Mouse (Mus musculus): Measurements from ENCODE around the gene Eefsec. TPM values are rescaled to one million over a fixed set of nuclear protein-coding genes. Genes with fewer than 3 reads are reported as not detected.

Gene Eefsec
- polyA plus RNA-seq, 1 experiment from 2014 or later, result 27.9 TPM

GRCm38 (mm10) chr6:88276221-88276620 is 170.1 kb downstream of the Eefsec start:
- Histone ChIP-seq H3K27me3 (no peaks in the 10 kb centered on the region), H3K36me3 (no peaks in the 10 kb centered on the region), H3K27ac (replicated peaks) (no peak overlapping the region), H3K4me2 (replicated peaks) (no peak overlapping the region), H3K9ac (replicated peaks) (no peak overlapping the region), H3K9me3 (no peaks in the 10 kb centered on the region), H3K4me1 (no peaks in the 10 kb centered on the region; the same call in 1 of the 2 replicates), H3K4me3 (no peak overlapping the region)
- WGBS, result 90% methylated on average over 4 of the region's 4 CpGs
- no peak for ATAC-seq (ENCODE audit: low FRiP score, low read depth)

DNA sequence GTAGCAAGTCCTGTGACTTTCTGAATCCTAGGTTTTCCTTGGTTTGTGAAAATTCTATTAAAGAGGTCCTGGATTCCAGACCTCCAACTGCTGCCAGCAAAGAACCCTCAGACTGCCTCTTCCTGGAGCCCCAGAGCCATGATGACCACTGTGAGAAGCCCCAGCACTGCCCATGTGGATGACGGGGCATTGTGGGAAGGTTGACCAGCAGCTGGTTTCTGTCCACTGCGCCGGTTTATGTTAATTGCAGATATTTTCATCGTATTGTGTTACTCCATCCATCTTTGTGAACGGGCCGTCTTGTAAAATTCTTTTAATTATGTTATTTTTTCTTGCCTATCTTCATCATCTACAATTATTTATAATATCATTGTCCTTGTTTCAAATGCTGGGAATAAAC is 171.7 kb downstream of the Eefsec start:
- 90% methylated on average over 6 of the region's 6 CpGs for WGBS
- no peaks in the 10 kb centered on the region; the same call in 1 of the 2 replicates for H3K4me1 ChIP-seq
- H3K36me3 ChIP-seq, result no peaks in the 10 kb centered on the region
- no peak overlapping the region for H3K4me2 ChIP-seq (replicated peaks)
- no peak for ATAC-seq (ENCODE audit: low FRiP score, low read depth)
- no peak overlapping the region for H3K4me3 ChIP-seq
- H3K9me3 ChIP-seq, result no peaks in the 10 kb centered on the region
- H3K27ac ChIP-seq (replicated peaks), result no peak overlapping the region
- no peaks in the 10 kb centered on the region for H3K27me3 ChIP-seq
- no peak overlapping the region for H3K9ac ChIP-seq (replicated peaks)

DNA sequence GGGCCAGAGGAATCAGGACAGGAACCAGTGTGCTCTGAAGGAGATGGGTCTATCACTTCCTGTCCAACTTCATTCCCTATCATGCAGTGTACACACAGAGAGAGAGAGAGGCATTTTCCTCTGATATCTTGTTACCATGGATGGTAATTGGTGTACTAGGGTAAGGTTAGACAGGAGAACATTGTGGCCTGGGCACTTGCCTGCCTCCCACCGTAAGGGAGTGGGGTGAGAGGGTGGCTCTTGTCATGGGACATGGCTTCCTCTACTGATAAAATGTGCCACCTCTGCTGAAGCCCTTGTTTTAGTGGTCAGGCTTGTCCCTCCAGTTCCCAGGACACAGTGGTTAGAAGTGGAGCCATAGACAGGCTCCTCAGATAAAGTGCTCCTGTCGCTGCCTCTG is 178.4 kb downstream of the Eefsec start:
- Histone ChIP-seq H3K4me2 (replicated peaks) (no peak overlapping the region), H3K27ac (replicated peaks) (no peak overlapping the region), H3K9me3 (no peaks in the 10 kb centered on the region), H3K4me1 (peaks cover 3% of the 10 kb centered on the region; the same call in 1 of the 2 replicates), H3K4me3 (no peak overlapping the region), H3K9ac (replicated peaks) (no peak overlapping the region), H3K27me3 (no peaks in the 10 kb centered on the region), H3K36me3 (no peaks in the 10 kb centered on the region)
- no peak for ATAC-seq (ENCODE audit: low FRiP score, low read depth)
- WGBS, result 94% methylated on average over 2 of the region's 2 CpGs

DNA sequence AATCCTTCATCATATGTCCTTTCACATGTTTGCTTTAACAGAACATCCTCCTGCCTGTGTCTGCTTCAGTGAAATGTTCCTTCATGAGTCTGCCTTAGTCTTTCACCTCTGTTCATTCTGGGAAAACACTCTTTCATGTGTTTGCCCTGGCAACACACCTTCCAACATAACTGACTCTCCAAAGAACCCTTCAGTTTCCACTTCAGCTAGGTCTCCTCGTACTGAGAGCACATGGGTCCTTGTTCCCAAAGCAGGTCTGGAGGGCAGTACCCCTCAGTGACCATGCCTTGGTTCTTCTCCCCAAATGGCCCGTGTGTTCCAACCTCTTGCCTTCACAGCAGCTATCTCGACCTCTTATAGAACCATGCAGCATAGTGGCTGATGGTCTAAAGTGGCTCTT is 179.3 kb downstream of the Eefsec start:
- Histone ChIP-seq H3K4me1 (peaks cover 12% of the 10 kb centered on the region), H3K9me3 (no peaks in the 10 kb centered on the region), H3K4me3 (no peak overlapping the region), H3K27me3 (no peaks in the 10 kb centered on the region), H3K36me3 (no peaks in the 10 kb centered on the region), H3K9ac (replicated peaks) (no peak overlapping the region), H3K27ac (replicated peaks) (no peak overlapping the region), H3K4me2 (replicated peaks) (no peak overlapping the region)
- 86% methylated on average over 3 of the region's 3 CpGs for WGBS
- ATAC-seq (ENCODE audit: low FRiP score, low read depth), result no peak

- H3K36me3 ChIP-seq, result no peaks in the 10 kb centered on the region
- peaks cover 14% of the 10 kb centered on the region for H3K4me1 ChIP-seq
- no peak overlapping the region for H3K27ac ChIP-seq (replicated peaks)
- H3K27me3 ChIP-seq, result no peaks in the 10 kb centered on the region
- H3K4me2 ChIP-seq (replicated peaks), result no peak overlapping the region
- no peak overlapping the region for H3K4me3 ChIP-seq
- H3K9me3 ChIP-seq, result no peaks in the 10 kb centered on the region
- ATAC-seq (ENCODE audit: low FRiP score, low read depth), result no peak
- no peak overlapping the region for H3K9ac ChIP-seq (replicated peaks)
- 82% methylated on average over 3 of the region's 3 CpGs for WGBS
Measured at GRCm38 (mm10) chr6:88266055-88266454, 180.3 kb downstream of the Eefsec start.

- H3K9ac ChIP-seq (replicated peaks), result no peak overlapping the region
- no peak overlapping the region for H3K4me2 ChIP-seq (replicated peaks)
- H3K36me3 ChIP-seq, result no peaks in the 10 kb centered on the region
- H3K27me3 ChIP-seq, result no peaks in the 10 kb centered on the region
- ATAC-seq (ENCODE audit: low FRiP score, low read depth), result no peak
- H3K9me3 ChIP-seq, result no peaks in the 10 kb centered on the region
- H3K4me3 ChIP-seq, result no peak overlapping the region
- no peak overlapping the region for H3K27ac ChIP-seq (replicated peaks)
- WGBS, result 95% methylated on average over 1 of the region's 1 CpGs
- peaks cover 14% of the 10 kb centered on the region for H3K4me1 ChIP-seq
Measured at GRCm38 (mm10) chr6:88265355-88265754, 181.0 kb downstream of the Eefsec start.

DNA sequence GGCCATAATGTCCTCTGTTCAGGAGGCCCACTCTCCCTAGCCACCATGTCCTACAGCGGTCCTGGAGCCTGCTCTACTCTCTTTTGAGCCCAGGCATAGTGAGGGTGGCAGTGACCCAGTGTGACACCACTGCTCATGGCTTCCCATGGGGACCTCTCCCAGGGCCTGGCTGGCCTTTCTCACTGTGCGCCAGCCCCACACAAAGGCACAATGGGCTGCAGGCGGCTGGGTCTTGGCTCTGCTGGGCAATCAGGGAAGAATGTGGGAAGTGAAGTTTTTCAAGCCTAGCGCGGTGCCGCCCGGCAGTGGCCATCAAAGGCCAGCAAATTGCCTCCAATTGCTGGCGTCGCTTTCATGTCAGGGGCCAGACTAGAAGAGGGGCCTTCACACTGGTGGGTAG is 184.2 kb downstream of the Eefsec start:
- Histone ChIP-seq H3K4me2 (replicated peaks) (no peak overlapping the region), H3K9ac (replicated peaks) (no peak overlapping the region), H3K27ac (replicated peaks) (no peak overlapping the region), H3K27me3 (no peaks in the 10 kb centered on the region), H3K4me1 (peaks cover 14% of the 10 kb centered on the region), H3K9me3 (no peaks in the 10 kb centered on the region), H3K36me3 (0 out of 2 replicates have a peak, but pooled peaks cover 7% of the 10 kb centered on the region), H3K4me3 (no peak overlapping the region)
- ATAC-seq (ENCODE audit: low FRiP score, low read depth), result no peak
- WGBS, result 41% methylated on average over 9 of the region's 9 CpGs

- no peak overlapping the region for H3K4me2 ChIP-seq (replicated peaks)
- H3K27me3 ChIP-seq, result no peaks in the 10 kb centered on the region
- ATAC-seq (ENCODE audit: low FRiP score, low read depth), result no peak
- H3K27ac ChIP-seq (replicated peaks), result no peak overlapping the region
- WGBS, result 87% methylated on average over 3 of the region's 3 CpGs
- H3K4me1 ChIP-seq, result peaks cover 14% of the 10 kb centered on the region
- H3K4me3 ChIP-seq, result no peak overlapping the region
- H3K9ac ChIP-seq (replicated peaks), result no peak overlapping the region
- 0 out of 2 replicates have a peak, but pooled peaks cover 7% of the 10 kb centered on the region for H3K36me3 ChIP-seq
- no peaks in the 10 kb centered on the region for H3K9me3 ChIP-seq
Measured at GRCm38 (mm10) chr6:88260645-88261044, 185.7 kb downstream of the Eefsec start.

DNA sequence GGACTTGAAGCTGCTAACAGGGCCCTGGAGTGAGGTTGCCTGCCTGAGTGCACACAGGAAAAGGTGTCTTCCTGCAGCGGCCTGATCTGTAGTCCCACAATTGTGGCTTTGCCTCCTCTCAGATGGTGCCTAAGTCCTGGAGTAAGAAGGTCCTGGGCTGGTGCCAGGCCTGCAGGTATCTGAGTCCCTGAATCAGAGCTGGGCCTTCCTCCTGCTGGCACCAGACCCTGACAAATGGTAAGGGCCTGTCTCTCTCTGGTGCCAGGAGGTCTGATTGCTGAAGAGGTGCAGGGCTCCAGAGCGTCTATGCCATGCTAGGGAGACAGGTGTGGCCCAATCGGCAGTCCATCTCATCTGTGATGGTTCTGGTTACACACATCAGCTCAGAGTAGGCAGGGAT is 186.7 kb downstream of the Eefsec start:
- no peak overlapping the region for H3K9ac ChIP-seq (replicated peaks)
- WGBS, result 83% methylated on average over 3 of the region's 3 CpGs
- H3K36me3 ChIP-seq, result 0 out of 2 replicates have a peak, but pooled peaks cover 7% of the 10 kb centered on the region
- H3K9me3 ChIP-seq, result no peaks in the 10 kb centered on the region
- no peak overlapping the region for H3K4me3 ChIP-seq
- H3K27ac ChIP-seq (replicated peaks), result no peak overlapping the region
- peaks cover 14% of the 10 kb centered on the region for H3K4me1 ChIP-seq
- ATAC-seq (ENCODE audit: low FRiP score, low read depth), result no peak
- no peak overlapping the region for H3K4me2 ChIP-seq (replicated peaks)
- H3K27me3 ChIP-seq, result no peaks in the 10 kb centered on the region

- Histone ChIP-seq H3K9me3 (no peaks in the 10 kb centered on the region), H3K9ac (replicated peaks) (no peak overlapping the region), H3K4me2 (replicated peaks) (no peak overlapping the region), H3K36me3 (0 out of 2 replicates have a peak, but pooled peaks cover 7% of the 10 kb centered on the region), H3K27me3 (no peaks in the 10 kb centered on the region), H3K27ac (replicated peaks) (no peak overlapping the region), H3K4me3 (no peak overlapping the region), H3K4me1 (no peaks in the 10 kb centered on the region)
- WGBS, result 89% methylated on average over 4 of the region's 4 CpGs
- ATAC-seq (ENCODE audit: low FRiP score, low read depth), result no peak
Measured at GRCm38 (mm10) chr6:88255435-88255834, 190.9 kb downstream of the Eefsec start.

GRCm38 (mm10) chr6:88254082-88254481 is 192.3 kb downstream of the Eefsec start:
- Histone ChIP-seq H3K27ac (replicated peaks) (no peak overlapping the region), H3K4me1 (no peaks in the 10 kb centered on the region), H3K9me3 (no peaks in the 10 kb centered on the region), H3K27me3 (no peaks in the 10 kb centered on the region), H3K9ac (replicated peaks) (no peak overlapping the region), H3K36me3 (0 out of 2 replicates have a peak, but pooled peaks cover 7% of the 10 kb centered on the region), H3K4me2 (replicated peaks) (no peak overlapping the region), H3K4me3 (no peak overlapping the region)
- ATAC-seq (ENCODE audit: low FRiP score, low read depth), result no peak
- 79% methylated on average over 6 of the region's 6 CpGs for WGBS

- no peaks in the 10 kb centered on the region for H3K36me3 ChIP-seq
Measured at GRCm38 (mm10) chr6:88251798-88252478, 194.4 kb downstream of the Eefsec start.

DNA sequence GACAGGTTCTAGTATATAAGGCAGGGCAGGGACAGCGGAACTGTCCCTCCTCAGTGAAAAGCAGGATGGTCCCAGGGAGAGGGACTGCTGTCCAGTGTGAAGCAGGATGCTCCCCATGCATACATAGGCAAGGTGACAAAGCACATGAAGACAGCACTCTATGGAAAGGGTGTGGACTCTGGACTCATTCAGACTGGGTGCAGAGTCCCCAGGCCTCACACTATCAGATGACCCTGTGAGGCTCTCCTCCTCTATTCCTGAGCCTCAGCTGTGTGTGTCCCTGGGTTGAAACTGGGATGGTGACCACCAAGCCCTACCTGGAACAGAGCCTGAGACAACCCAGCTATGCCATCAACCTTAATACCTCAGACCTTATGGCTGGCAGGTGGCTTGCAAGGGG is 194.9 kb downstream of the Eefsec start:
- 91% methylated on average over 1 of the region's 1 CpGs for WGBS

More at GRCm38 (mm10) chr6:88251798-88252478, 194.4 kb downstream of the Eefsec start:
- 73% methylated on average over 7 of the region's 7 CpGs for WGBS
- ATAC-seq (ENCODE audit: low FRiP score, low read depth), result no peak
- H3K9me3 ChIP-seq, result no peaks in the 10 kb centered on the region
- no peaks in the 10 kb centered on the region for H3K27me3 ChIP-seq
- H3K4me1 ChIP-seq, result no peaks in the 10 kb centered on the region
- H3K4me2 ChIP-seq (replicated peaks), result no peak overlapping the region
- no peak overlapping the region for H3K27ac ChIP-seq (replicated peaks)
- no peak overlapping the region for H3K4me3 ChIP-seq
- H3K9ac ChIP-seq (replicated peaks), result no peak overlapping the region

More for the DNA sequence above, 194.9 kb downstream of the Eefsec start:
- Histone ChIP-seq H3K36me3 (no peaks in the 10 kb centered on the region), H3K9me3 (no peaks in the 10 kb centered on the region), H3K27ac (replicated peaks) (no peak overlapping the region), H3K4me3 (no peak overlapping the region), H3K27me3 (no peaks in the 10 kb centered on the region), H3K9ac (replicated peaks) (no peak overlapping the region), H3K4me1 (no peaks in the 10 kb centered on the region), H3K4me2 (replicated peaks) (no peak overlapping the region)
- ATAC-seq (ENCODE audit: low FRiP score, low read depth), result no peak

Measured in midbrain, embryonic 12.5 days (tissue).